Mouse (Mus musculus): ENCODE measurements around the gene Cryaa. TPM values are rescaled to one million over a fixed set of nuclear protein-coding genes. Genes with fewer than 3 reads are reported as not detected.
"Not testable (repeated sequence)": the region's sequence is repeated elsewhere in the genome, so short reads cannot be mapped to it uniquely, and the experiment has no call there.

Cryaa gene
- total RNA-seq, 2 experiments from 2014 or later, result not detected

DNA sequence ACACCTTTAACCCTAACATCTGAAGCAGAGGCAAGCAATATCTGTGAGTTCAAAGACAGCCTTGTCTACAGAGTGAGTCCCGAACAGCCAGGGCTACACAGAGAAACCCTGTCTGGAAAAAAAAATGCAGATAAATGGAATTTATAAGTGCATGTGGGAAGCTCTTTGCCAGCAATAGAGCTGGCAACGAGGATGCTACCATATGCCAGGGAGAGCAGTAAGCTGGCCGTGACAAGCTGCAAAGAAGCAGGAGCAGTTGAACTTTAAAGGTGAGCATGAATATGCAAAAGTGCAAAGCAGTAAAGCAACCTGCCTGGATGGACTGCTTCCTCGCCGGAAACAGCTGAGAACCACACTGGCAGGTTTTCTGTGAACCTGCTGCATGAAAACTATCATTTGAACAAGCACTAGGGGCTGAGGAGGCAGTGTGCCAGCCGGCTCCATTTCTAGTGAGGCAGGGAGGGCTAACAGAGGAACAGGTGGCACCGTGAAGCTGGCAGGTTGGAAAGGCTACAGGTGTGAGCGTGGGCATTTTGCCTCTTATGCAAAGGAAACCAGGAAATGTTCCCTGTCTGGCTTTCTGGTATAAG is 16.9 kb upstream of the Cryaa start:
- no peak for DNase-seq

DNA sequence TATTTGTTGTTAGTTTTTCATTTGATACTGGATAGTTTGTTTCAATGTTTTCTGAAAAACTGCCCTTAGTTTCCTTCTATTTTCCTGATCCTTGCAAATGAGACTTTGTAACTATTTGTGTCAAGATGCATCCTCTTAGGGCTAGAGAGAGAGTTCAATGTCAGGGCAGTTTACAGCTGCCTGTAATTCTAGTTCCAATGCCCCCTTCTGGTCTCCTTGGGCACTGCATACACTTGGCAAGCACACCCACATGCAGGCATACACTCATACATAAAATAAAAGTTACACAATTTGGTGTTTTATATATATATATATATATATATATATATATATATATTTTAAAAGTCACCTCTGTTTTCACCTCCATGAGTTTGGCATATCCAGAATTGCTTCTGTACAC is 14.8 kb upstream of the Cryaa start:
- DNase-seq, result no peak

DNA sequence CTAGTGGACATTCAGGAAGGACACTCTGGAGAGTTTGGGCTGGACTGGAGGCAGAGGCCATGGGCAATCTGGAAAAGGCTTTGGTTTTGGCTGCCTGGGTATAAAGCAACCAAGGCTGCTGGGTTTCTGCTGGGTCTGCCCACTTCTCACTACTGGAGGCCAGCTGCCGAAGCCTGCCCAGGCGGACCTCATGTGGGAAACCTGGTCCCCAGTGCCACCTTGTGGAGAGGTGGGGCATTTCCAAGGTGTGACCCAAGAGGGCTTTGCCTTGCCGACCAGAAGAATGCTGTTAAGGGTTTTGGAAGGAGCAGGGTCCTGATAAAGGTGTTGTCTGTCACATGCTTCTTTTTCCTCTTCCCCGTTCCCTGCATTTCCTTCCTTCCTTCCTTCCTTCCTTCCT is 12.8 kb upstream of the Cryaa start:
- DNase-seq, result peak; percentile 88 to 89

DNA sequence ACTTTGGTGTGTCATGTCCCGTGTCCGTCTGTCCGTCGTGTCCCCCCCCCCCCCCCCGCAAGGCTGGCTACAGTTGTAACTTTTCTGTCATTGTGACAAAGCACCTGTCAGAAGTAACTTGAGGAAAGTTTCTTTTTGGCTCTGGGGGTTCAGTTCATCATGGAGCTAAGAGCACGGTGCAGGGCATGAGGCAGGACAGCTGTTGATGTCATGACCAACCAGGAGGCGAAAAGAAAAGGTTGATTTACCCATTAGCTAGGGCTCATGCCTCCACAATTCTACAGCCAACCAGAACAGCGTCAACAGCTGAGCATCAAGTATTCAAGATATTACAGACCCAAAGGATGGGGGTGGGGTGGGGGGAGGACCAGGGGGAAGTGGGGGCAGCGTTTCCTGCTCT is 9.3 kb upstream of the Cryaa start:
- no peak for DNase-seq

DNA sequence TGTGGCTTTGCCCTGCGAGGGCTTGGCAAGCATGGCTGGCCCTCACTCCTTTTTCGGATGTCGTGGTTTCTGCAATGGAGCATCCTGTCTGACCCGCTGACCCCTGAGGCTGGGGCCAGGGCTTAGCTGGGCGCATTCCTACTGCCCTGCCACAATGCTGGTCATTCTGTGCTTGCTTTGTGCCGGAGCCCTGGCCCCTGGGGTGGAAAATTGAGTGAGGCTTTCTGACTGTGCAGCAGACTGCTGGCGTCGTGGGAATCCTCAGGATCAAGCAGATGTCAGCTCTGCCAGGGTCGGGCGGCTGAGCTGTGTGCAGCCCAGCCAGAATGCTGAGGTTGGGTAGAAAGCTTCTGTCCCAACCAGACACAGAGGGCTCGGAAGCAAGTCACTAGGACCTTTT is 7.4 kb upstream of the Cryaa start:
- no peak for DNase-seq

DNA sequence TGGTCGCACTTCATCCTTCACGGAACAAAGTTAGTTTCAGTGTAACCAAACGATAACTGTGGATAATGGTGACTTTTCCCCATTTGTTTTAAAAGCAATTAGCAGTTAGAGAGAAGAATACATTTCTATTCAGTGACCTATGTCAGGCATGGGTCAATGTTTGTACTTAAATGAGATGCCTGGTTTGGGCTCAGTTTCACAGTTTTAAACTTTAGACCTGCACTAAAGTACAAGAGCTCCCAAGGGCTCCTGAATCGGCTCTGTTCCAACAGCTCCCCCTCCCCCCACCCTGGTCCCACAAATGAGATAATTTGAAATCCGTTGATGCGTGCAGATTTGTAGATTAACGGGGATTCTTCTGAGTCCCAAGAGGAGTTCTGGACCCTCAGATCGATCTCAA is 5.9 kb upstream of the Cryaa start:
- no peak for DNase-seq

DNA sequence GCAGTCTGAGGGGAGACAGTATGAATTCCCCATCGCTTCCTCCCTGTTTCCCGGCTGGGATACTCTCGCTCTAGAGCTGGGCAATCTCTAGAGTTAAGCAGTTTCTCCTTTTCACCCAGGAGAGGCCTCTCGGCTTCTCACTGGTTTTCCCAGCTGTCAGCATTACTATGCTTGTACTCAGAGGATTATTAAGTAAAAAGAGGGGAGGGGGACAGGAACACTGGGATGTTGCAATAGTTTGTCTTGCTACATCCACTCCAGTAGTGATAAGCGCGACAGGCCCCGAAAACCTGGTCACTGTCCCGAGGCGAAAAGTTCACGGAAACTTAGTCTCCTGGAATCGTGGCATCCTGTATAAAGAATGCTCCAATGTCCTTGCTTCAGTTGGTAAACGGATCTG is 5.3 kb upstream of the Cryaa start:
- DNase-seq, result no peak

DNA sequence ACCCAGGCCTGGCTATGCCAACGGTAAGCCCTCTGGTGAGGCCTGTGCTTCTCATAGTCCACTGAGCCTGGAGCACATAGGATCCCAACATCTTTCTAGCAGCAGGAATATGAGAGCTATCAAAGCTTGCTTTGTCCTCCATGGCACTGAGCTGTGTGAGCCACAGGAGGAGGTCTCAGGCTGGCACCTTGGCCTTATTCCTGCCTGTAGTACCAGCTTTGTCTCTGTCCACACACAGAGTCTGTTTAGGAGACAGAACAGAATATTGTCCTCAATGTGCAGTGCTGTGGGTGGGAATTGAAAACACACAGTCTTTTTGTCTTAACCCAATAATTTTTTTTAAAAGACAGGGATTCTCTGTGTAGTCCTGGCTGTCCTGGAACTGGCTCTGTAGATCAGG is 3.2 kb upstream of the Cryaa start:
- DNase-seq, result no peak

DNA sequence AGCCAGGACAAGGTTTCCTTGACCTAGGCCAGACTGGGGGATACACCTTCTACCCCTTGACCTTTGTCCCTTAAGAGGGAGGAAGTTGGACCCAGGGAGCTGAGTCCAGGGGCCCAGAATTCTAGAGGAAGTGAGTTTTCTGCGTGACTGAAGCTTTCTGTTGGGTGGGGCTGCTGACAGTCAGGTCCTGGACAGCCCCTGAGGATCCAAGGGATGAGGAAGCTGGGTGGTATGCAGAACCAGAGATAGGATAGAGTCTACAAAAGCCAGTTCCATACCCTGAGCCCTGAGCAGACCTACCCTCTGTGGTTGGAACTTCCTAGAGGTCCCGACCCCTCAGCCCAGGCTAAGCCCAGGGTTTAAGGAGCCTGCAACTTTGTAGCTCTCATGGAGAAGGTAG is 2.8 kb downstream of the Cryaa start:
- DNase-seq, result no peak

DNA sequence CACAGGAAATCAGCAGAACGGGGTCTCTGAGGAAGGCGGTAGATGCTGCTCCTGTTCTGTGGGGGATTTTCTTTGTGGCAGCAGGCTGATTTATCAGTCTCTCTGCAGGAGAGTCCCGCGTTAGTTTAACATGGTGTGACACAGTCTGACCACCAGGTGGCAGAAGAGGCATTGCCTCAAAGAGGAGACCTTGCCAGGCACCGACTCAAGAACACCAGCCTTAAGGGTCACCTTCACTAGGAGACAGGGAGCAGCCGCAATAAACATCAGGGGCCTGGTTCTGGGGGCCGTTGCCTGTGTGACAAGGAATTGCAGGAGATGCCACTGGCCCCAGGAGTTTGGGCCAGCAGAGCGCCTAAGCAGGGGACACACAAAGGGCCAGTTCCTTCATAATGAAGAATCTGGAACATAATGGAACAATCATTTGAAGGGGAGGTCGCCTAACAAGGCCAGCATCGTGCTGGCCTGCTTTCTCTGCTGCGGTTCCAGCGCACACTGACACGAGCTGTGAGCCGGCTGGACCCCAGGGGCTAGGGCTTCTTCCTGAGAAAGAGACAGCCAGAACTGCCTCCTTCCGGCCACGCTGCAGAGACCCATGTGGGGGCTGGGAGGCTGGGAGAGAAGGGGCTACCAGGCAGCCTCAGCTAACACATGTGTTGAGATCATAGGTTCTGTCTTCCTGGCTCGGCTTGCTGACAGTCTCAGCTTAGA is 8.1 kb downstream of the Cryaa start:
- DNase-seq, result peak; percentile 82 to 86

DNA sequence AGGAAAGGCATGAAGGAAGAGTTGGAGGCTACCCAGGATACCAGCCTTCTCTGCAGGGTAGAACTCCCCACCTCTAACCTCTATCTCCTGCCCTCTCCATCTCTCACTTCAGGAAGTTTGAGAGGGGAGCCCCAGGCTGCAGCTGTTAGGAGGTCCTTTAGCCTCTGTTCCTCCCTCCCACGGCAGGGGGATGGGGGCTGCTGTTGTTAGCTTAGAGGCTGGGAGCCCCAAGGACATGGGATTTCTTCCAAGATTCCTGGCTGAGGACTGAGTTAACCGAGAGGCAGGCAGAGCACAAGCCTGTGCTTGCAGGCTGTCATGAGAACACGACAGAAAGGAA is 8.6 kb downstream of the Cryaa start:
- DNase-seq, result peak; percentile 47 to 64

DNA sequence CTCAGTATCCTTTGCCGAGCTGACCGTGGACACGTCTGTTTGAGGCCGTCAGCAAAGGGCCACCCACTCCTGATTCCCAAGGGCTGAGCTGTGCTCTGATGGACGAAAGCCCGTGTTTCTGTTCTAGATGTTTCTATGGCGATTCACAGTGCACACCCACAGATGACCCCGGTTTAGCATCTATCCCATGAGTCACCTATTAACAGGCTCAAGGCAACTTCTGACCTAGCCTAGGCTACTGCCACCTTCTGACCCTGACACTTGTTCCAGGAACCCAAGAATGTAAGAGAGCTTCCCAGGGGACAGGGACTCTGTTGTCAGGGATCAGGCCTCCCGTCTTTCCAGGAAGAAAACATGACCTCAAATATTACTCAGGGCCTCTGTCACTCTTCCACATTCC is 10.5 kb downstream of the Cryaa start:
- DNase-seq, result peak; percentile 25 to 28

DNA sequence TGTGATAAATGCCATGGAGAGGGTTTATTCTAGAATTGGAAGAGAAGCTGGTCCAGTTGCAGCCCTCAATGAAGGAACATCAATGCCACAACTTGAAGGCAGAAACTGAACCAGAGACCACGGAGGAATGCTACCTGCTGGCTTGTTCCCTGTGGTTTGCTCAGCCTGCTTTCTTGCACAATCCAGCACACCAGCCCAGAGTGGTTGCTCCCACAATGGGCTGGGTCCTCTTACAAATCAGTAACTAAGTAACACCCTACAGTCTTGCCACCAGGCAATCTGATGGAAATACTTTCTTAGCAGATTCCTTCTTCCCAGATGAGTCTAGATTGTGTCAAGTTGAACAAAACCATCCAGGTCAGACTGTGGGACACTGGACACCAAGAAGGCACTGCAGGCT is 12.0 kb downstream of the Cryaa start:
- DNase-seq, result no peak

DNA sequence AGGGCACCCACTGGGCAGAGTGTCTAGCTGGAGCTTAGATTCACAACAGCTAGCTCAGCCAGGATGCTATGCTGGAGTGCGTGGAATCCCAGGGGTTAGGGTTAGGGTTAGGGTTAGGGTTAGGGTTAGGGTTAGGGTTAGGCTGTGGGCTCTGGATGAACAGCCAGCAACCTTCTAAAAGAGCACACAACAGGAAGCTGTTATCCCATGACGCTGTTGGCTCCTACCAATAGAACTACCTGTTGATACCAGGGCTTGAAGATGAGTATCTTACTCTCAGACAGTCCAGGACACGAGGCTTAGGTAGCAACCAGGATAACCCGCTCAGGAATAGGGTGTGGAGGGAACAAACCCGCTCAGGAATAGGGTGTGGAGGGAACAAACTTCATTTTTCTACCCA is 15.3 kb downstream of the Cryaa start:
- DNase-seq, result no peak

DNA sequence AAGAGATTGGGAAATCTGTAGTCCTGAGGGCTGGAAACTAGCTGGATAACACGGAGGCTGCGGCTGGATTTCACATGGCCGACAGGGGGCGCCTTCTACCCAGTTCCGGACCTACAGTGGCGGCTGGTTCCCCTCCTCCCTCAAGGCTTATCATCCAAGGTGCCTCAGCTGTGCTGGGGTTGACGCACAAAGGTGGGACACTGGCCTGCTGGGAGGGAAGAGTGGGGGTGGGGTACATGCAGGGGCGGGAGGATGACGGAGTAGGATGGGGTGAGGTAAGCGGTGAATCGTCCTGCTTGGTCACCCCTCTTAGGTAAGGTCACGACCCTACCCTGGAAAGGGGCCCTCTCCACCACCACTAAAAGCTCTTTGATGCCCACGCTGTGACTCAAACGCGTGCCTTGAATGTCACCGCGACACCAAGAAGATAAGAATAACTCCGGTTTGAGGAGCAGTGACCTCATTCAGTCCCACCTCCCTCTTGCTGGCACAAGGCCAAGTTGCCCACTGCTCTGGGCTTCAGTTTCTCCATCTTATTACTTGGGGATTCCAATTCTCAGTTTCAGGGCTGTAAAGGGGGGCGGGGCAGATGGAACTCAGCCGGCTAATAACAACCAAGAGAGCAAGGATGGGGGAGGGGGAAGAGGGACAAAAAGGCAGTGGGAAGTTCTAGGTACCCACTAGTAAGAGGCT is 15.9 kb downstream of the Cryaa start:
- DNase-seq, result peak; percentile 86 to 90

DNA sequence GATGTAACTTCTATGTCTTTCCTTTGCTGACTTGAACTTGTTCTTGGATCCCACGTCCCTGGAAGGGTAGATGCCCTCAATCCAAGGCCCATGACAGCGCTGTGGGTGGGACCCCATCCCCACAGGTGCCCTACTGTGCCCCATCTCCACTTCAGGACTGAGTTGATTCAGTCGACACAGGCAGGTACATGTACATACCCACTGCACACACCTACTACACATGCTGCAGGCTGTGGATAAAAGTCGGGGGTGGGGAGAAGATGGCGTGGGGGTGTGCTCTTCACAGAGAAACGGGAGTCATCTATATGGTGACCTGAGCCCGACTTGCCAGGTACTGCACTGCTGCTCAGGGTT is 16.4 kb downstream of the Cryaa start:
- no peak for DNase-seq

DNA sequence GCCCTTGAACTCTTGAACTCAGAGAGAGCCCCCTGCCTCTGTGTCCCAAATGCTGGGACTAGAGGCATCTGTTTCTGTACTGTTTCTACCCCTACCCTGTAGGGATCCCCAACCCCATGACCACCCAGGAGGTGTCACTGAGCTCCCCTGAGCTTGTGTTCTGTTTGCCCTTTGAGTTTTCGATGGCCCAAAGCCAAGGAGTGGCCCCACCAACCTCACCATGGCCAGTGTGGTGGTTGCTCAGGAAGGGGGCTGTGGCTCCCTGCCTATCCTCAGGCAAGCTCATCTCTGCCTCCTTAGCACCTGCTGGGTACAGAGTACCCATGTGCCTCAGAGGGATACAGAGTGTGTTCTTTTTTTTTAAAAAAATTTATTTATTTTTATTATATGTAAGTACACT is 17.3 kb downstream of the Cryaa start:
- DNase-seq, result no peak

DNA sequence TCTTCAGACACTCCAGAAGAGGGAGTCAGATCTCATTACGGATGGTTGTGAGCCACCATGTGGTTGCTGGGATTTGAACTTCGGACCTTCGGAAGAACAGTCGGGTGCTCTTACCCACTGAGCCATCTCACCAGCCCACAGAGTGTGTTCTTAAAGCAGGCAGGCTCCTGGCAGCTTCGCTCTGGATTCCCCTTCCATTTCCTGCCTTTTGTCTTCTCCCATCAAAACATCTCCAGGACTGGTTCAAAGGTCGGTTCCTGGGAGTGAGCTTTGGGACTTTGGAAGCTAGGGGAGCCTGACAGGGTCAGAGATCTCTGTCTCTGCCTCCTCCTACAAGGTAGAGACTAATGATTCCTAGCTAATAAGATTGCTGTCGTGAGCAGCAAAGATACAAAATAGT is 17.7 kb downstream of the Cryaa start:
- DNase-seq, result not testable (repeated sequence)

DNA sequence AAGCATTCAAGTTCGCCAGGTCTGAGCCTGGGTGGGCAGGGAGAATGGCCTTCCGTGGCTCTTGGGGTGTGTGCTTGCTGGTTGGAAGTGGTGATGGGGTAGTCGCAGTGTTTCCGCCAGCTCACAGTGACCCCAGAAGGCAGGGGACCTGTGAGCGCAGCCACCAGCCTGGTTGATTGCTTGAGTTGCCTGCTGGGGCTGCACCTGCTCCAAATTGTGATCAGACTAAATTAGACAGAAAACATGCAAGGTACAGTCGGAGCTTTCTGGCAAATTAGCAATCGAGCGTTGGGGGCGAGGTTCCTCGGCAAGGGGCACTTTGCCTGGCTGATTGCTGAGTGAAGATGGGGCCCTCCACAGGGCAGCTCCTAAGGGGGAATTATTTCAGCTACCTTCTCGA is 20.7 kb downstream of the Cryaa start:
- no peak for DNase-seq

DNA sequence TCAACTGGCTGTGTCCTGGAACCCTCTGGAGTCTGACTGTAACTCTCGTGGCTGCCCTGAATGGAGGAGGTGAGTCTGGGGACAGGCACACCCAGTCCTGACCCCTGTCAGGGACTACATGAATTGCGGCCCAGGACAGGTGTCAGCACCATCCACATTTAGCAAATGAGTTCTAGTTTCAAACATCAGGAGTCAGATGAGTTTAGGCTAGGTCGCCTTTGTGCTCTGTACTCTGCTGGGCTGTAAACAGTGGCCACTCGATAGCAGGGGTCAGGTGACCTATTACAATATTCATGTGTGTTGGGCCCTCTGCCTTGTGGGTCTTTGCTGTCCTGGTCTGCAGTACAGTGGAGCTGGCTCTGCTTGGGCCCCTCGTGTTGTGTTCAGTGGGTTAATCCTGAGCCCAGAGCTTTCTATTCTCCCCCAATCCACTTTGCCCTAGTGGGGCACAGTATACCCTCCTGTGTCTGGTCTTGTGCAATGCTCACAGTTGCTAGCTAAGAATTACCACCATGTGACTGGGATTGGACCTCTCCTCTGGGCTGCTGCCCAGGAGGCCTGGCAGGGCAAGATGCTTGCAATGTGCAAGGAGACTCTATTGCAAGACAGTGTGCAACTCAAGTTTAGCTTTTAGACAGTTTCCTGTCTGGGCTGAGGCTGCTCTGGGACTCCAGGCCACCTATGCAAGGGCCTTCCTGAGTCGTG is 25.8 kb downstream of the Cryaa start:
- DNase-seq, result peak; percentile 27 to 65

DNA sequence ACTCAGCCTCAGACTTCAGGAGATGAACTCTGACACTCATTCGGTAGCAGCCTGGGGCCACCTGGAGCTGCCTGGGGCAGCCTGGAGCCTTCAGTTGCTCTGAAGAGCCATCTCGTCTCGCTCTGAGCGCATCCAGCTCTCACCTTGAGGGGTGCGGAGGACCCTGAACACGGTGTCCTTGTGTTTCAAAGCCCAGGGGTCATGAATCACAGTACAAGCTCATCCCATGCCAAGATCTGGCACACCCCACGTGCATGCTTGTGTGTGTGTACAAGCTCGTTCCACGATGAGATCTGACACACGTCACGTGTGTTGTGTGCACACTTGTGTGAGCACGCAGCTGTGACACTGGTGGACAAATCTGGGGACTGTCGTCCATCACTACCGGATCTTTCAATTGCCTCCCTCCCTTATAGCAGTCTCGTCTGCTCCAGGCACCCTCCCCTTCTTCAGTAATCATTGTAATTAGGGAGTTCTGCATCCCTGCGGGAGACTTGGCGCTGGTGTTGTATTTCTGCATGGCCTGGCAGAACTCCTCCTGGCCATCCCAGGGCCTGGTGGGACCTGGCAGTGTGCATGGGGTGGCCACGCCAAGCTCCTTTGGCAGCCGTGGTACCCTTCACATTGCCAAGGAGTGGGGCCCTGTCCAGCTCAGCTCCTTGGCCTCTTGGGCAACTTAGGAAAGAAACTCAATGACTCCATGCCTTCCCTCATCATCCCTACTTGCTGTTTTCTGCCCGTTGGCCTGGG is 27.8 kb downstream of the Cryaa start:
- peak; percentile 40 to 51 for DNase-seq

DNA sequence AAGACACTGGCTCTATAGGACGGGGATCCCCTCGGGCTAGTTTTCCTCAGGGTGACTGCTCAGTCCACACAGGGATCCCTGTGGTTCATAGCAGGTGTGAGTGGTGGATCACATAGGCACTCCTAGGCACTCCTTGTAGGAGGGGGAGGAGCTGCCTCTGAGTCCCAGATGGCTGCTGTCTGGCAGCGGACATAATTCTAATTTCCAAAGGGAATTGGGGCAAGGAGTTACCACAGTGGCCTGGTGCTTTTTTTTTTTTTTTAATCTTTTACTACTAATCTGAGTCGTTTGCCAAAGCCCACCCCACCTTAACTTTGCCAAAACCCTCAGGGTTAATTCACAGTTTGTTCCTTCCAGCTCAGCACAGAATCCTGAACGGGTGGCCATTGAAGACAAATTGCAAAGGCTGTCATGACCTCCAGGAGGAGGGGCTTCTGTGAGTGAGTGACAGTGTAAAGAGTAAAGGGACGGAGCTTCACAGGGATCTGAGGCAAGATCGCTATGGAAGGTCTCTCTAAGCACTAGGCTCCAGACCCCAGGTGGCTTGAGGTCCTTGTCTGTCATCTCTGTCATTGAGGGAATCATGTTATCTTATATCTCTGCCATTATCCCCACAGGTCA is 31.6 kb downstream of the Cryaa start:
- no peak for DNase-seq
